Mouse (Mus musculus): ENCODE results near the gene Grin2d.

GRCm38 (mm10) chr7:45924429-45924816 is 46.2 kb upstream of the Grin2d start:
- TF ChIP-seq CTCF (IDR thresholded peaks at IDR 0.05; ENCODE audit: extremely low read depth, insufficient read length, insufficient replicate concordance, low read depth, low read length) = peak; percentile 42; the same call in 1 of the 2 replicates
- no peak for TF ChIP-seq POLR2A (IDR thresholded peaks at IDR 0.05; ENCODE audit: low read depth, low read length)
